Mouse (Mus musculus) lung, postnatal 0 days (tissue): ENCODE data around the gene Etv3. TPM values are rescaled to one million over a fixed set of nuclear protein-coding genes. Genes with fewer than 3 reads are reported as not detected.

ENCODE experiments used
- ATAC-seq: fragments of 200-750 bp; cut with Nextera tagmentation; 2 replicates; pipeline ENCODE4 v1.8.0; 2017; ENCODE audit warnings: moderate library complexity
- DNase-seq: peaks from one replicate; pipeline ENCODE4 v3.0.0-alpha.2; 2016; ENCODE audit warnings: low spot score
- H3K27ac ChIP-seq: fragments of 300-500 bp; sonication (generic); 2 replicates; pipeline ENCODE4 v1.5.1; 2014; ENCODE audit warnings: antibody characterized with exemption, mild to moderate bottlenecking, low read length, mixed read lengths
- H3K27me3 ChIP-seq: fragments of 300-500 bp; sonication (generic); replicated peaks from 2 replicates; pipeline ENCODE4 v1.6.1; 2014; ENCODE audit warnings: low read length, mixed read lengths; ENCODE audit not compliant: insufficient read depth
- H3K36me3 ChIP-seq: fragments of 300-500 bp; sonication (generic); 2 replicates; pipeline ENCODE4 v1.6.1; 2014; ENCODE audit warnings: low read length, mixed read lengths; ENCODE audit not compliant: insufficient read depth
- H3K4me1 ChIP-seq: fragments of 300-500 bp; sonication (generic); 2 replicates; pipeline ENCODE4 v1.6.1; 2014; ENCODE audit warnings: antibody characterized with exemption, low read depth, low read length, mixed read lengths; ENCODE audit not compliant: insufficient read depth
- H3K4me2 ChIP-seq: fragments of 300-500 bp; sonication (generic); replicated peaks from 2 replicates; pipeline ENCODE4 v1.6.1; 2014; ENCODE audit warnings: low read depth, mild to moderate bottlenecking, low read length, moderate library complexity, mixed read lengths
- H3K4me3 ChIP-seq: fragments of 300-500 bp; sonication (generic); 2 replicates; pipeline ENCODE4 v1.5.1; 2014; ENCODE audit warnings: low read depth, low read length
- H3K9ac ChIP-seq: fragments of 300-500 bp; sonication (generic); replicated peaks from 2 replicates; pipeline ENCODE4 v1.6.1; 2014; ENCODE audit warnings: low read depth, mild to moderate bottlenecking
- H3K9me3 ChIP-seq: fragments of 300-500 bp; sonication (generic); 2 replicates; pipeline ENCODE4 v1.6.1; 2016; ENCODE audit warnings: low read length, mixed read lengths
- CTCF ChIP-seq: IDR thresholded peaks from 2 replicates; pipeline ENCODE4 v1.5.1; 2016; ENCODE audit warnings: antibody characterized with exemption, mild to moderate bottlenecking
- EP300 ChIP-seq: IDR thresholded peaks from 2 replicates; pipeline ENCODE4 v1.6.1; 2016; ENCODE audit warnings: antibody characterized with exemption, mild to moderate bottlenecking, control low read depth
- WGBS: fragments of 180-500 bp; shearing (Covaris S2); extraction: QIAGEN DNeasy Blood & Tissue Kit; methylation state at CpG from one replicate; pipeline ENCODE4 v1.1.7; 2014; 5-methylcytosine and 5-hydroxymethylcytosine counted together
- polyA plus RNA-seq: library from polyadenylated mRNA; unstranded; fragments of >200 nt; fragmentation: Nextera tagmentation; extraction: Ambion mirVana; gene quantifications from 2 replicates; pipeline ENCODE4 v1.2.1, GENCODE M21; 2015

Etv3 gene
- polyA plus RNA-seq, 1 experiment from 2014 or later, result 13.8 TPM

DNA sequence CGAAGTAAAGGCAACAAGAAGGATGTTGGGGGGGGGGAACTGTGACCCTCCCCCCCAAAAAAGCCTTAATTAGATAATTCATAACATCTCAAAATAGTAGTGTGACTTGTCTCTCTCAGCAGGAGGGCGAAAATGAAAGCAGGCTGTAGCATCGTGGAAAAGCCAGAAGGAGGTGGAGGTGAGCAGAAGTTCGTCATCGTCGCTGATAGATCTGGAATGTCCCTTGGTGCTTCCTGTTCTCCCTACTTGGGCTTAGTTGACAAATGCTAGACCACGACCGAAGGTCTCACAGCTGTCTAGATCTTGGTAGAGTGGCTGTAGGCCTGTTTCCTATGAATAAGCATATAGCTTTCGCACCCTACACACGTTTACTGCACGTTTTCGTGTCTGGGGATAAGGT, 1.9 kb downstream of the Etv3 start:
- DNase-seq, result peak; percentile 42

DNA sequence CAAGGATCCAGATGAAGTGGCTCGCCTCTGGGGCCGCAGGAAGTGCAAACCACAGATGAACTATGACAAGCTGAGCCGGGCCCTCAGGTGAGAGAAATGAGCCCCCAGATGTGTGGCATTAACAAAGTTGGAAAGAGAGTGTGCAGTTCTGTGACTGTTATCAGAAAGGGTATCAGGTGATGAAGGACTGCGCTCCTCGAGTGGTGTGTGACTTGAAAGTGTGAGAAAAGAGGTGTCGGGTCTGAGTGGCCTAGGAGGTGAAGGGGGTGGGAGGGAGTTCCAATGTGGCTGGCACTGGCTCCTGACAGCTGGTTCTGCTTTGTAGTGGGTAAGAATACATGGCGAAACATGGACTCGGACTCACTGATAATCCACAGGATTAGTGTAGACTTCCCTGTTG, 2.8 kb downstream of the Etv3 start:
- Histone ChIP-seq H3K36me3 (peaks cover 23% of the 10 kb centered on the region; the same call in 1 of the 2 replicates), H3K27me3 (no peaks in the 10 kb centered on the region), H3K4me1 (no peaks in the 10 kb centered on the region; the same call in 1 of the 2 replicates), H3K9ac (no peak overlapping the region), H3K27ac (no peak overlapping the region), H3K4me2 (no peak overlapping the region), H3K4me3 (no peak overlapping the region), H3K9me3 (no peaks in the 10 kb centered on the region)
- 46% methylated on average over 7 of the region's 8 CpGs for WGBS
- no peak for TF ChIP-seq EP300
- ATAC-seq (no peak), DNase-seq (peak; percentile 18)

More for the DNA sequence above, 1.9 kb downstream of the Etv3 start:
- Histone ChIP-seq H3K4me3 (no peak overlapping the region), H3K4me1 (no peaks in the 10 kb centered on the region; the same call in 1 of the 2 replicates), H3K27ac (no peak overlapping the region), H3K27me3 (no peaks in the 10 kb centered on the region), H3K9me3 (no peaks in the 10 kb centered on the region), H3K9ac (no peak overlapping the region), H3K4me2 (peak overlapping the region; percentile 69; the same call in 1 of the 2 replicates), H3K36me3 (peaks cover 23% of the 10 kb centered on the region; the same call in 1 of the 2 replicates)
- WGBS, result 58% methylated on average over 12 of the region's 12 CpGs
- TF ChIP-seq CTCF (peak; percentile 31), EP300 (no peak)
- no peak for ATAC-seq

DNA sequence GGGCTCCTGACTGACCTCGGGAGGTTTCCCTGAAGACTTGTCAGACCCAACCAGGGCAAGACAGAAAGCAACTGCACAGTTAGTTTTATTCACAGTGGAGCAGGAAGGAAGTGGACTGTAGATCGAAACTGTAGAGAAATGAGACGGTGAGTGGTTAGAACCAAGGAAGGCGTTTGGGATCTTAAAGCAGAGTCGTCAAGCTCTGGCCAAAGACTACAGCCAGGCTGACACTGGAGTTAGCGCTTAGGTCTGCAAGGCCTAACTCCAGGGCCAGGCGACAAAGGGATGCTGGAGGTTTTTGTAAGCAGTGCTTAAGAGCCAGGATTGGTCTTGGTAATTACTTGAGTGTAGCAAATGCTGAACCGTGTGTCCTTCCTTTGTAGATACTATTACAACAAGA, 3.6 kb downstream of the Etv3 start:
- ATAC-seq (no peak), DNase-seq (no peak)
- 79% methylated on average over 8 of the region's 8 CpGs for WGBS
- Histone ChIP-seq H3K9me3 (no peaks in the 10 kb centered on the region), H3K27ac (no peak overlapping the region), H3K36me3 (peaks cover 28% of the 10 kb centered on the region), H3K27me3 (no peaks in the 10 kb centered on the region), H3K4me2 (no peak overlapping the region), H3K4me1 (no peaks in the 10 kb centered on the region; the same call in 1 of the 2 replicates), H3K9ac (no peak overlapping the region), H3K4me3 (no peak overlapping the region)
- no peak for TF ChIP-seq EP300

DNA sequence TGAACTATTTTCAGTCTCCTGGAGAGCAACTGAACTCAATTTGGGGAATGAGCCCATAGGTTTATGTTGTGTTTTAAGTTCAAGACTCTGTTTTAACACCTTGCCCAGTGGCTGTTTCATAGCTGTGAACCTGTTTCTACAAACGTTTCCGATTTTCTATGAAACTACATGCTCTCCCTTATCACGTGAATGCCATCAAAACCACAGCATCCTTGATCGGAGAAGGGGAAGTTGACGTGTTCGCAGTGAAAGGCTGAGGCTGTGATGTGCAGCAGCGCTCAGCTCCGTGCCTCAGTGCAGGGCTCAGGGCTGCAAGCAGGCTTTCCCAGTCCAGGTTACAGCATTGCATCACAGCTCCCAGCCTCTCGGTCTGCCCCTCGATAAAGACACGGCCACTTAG, 4.4 kb downstream of the Etv3 start:
- H3K4me1 ChIP-seq, result no peaks in the 10 kb centered on the region; the same call in 1 of the 2 replicates
- no peak for ATAC-seq
- 85% methylated on average over 11 of the region's 11 CpGs for WGBS
- H3K4me3 ChIP-seq, result no peak overlapping the region
- H3K27me3 ChIP-seq, result no peaks in the 10 kb centered on the region
- DNase-seq, result no peak
- no peak overlapping the region for H3K9ac ChIP-seq
- no peak for TF ChIP-seq CTCF
- TF ChIP-seq EP300, result no peak
- no peak overlapping the region for H3K4me2 ChIP-seq
- peaks cover 31% of the 10 kb centered on the region for H3K36me3 ChIP-seq
- no peak overlapping the region for H3K27ac ChIP-seq
- no peaks in the 10 kb centered on the region for H3K9me3 ChIP-seq

DNA sequence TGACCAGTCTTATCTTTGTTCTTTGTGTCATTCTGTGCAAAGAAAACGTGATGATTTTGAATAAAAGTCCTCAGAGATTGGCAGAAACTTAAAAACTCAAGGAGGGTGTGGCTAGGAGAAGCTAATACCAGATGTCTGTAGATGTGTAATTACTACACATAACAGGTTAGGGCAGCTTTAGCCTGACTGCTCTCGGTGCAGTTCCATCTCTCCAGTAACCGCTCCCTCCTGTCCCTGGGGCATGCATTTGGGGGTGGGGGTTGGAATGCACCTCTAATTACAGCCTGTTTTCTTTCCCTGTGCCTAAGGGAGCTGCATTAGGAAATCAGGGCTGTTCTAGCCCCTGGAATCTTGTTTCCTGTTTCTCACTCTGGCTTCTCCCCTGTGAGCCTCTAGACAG, 5.0 kb downstream of the Etv3 start:
- Histone ChIP-seq H3K36me3 (peaks cover 31% of the 10 kb centered on the region), H3K27me3 (no peaks in the 10 kb centered on the region), H3K9ac (no peak overlapping the region), H3K4me2 (no peak overlapping the region), H3K4me1 (no peaks in the 10 kb centered on the region; the same call in 1 of the 2 replicates), H3K9me3 (no peaks in the 10 kb centered on the region), H3K27ac (no peak overlapping the region), H3K4me3 (no peak overlapping the region)
- ATAC-seq (no peak), DNase-seq (no peak)
- 51% methylated on average over 3 of the region's 3 CpGs for WGBS
- TF ChIP-seq CTCF (no peak), EP300 (no peak)

DNA sequence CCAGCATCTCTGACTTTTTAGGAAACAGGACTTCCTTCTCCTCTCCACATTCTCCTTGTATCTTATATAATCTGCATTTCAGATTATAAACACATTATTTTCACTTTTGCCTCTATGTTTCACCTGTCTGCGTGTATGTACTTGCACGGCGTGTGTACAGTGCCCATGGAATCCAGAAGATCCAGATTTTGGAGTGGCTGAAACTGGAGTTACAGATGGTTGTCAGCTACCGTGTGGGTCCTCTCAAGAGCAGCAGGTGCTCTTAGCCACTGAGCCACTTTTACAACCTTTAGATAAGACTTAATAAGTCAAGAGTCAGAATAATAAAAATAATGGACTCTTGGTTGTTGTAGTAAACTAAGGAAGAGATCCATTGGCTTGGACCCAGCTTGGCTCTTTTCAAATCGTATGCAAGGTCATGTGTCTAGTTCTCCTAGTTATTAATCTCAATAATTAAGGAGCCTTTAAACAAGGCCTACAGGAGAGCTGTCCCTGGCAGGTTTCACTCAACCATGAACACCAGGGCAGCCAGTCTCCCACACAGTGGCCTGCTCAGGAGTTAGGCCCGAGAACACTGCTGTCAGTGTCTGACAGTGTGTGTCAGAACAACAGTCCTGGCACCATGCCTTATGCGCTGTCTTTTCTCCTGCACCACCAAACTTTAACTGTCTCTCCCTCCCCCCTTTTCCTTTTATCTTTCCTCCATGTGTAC, 8.6 kb downstream of the Etv3 start:
- peak; percentile 83 for ATAC-seq

More for the DNA sequence above, 8.6 kb downstream of the Etv3 start:
- H3K27me3 ChIP-seq, result no peaks in the 10 kb centered on the region
- H3K4me2 ChIP-seq, result no peak overlapping the region
- WGBS, result 68% methylated on average over 7 of the region's 7 CpGs
- H3K4me1 ChIP-seq, result no peaks in the 10 kb centered on the region
- no peaks in the 10 kb centered on the region for H3K9me3 ChIP-seq
- peak overlapping the region; percentile 57; the same call in 1 of the 2 replicates for H3K27ac ChIP-seq
- H3K4me3 ChIP-seq, result no peak overlapping the region
- TF ChIP-seq EP300 (no peak), CTCF (no peak)
- peak; percentile 24 for DNase-seq
- no peak overlapping the region for H3K9ac ChIP-seq
- peaks cover 41% of the 10 kb centered on the region for H3K36me3 ChIP-seq
